26 mouse cellular contexts compared by ENCODE assay signal in genomic region chr8:72144345-72144975, GRCm38 (mm10). TPM values are rescaled to one million over a fixed set of nuclear protein-coding genes. Genes with fewer than 3 reads are reported as not detected.
A peak's percentile ranks its signal among the peaks of the same experiment; 100 is the strongest.
DNase-seq lines count a peak whose midpoint lies in the region; ATAC-seq and TF ChIP-seq lines count a peak whose summit lies in the region.
"Had no signal": no experiment of that assay in that cellular context is flagged by ENCODE, and none has a peak within 500 bp of the region (broad histone marks: within the 10 kb centered on the region; RNA-seq: fewer than 3 reads in every experiment).

No protein-coding gene starts in this region.

- no peaks in the 10 kb centered on the region for H3K4me1 ChIP-seq in forebrain, embryonic 11.5 days (replicated peaks; ENCODE audit: control insufficient read depth, insufficient read depth, low read length)
- no peaks in the 10 kb centered on the region for H3K4me1 ChIP-seq in forebrain, embryonic 10.5 days
- H3K4me1 ChIP-seq in midbrain, embryonic 11.5 days (ENCODE audit: control insufficient read depth, insufficient read depth, low read length), result no peaks in the 10 kb centered on the region
- H3K4me1 ChIP-seq in midbrain, embryonic 13.5 days (replicated peaks), result no peaks in the 10 kb centered on the region
- H3K4me1 ChIP-seq in forebrain, postnatal 0 days (ENCODE audit: insufficient read depth), result no peaks in the 10 kb centered on the region
- H3K4me1 ChIP-seq: hindbrain, embryonic 10.5 days; neural tube, embryonic 12.5 days had no signal

- no peaks in the 10 kb centered on the region for H3K9me3 ChIP-seq in forebrain, embryonic 11.5 days (ENCODE audit: control insufficient read depth, low read length)
- no peaks in the 10 kb centered on the region for H3K9me3 ChIP-seq in forebrain, embryonic 10.5 days
- H3K9me3 ChIP-seq in midbrain, embryonic 11.5 days (ENCODE audit: control insufficient read depth, low read length), result no peaks in the 10 kb centered on the region
- H3K9me3 ChIP-seq in midbrain, embryonic 13.5 days, result no peaks in the 10 kb centered on the region
- no peaks in the 10 kb centered on the region for H3K9me3 ChIP-seq in forebrain, postnatal 0 days (ENCODE audit: low read length)
- H3K9me3 ChIP-seq: hindbrain, embryonic 10.5 days; neural tube, embryonic 12.5 days had no signal

- H3K27ac ChIP-seq in forebrain, embryonic 11.5 days (ENCODE audit: low read depth, low read length), result no peak overlapping the region
- H3K27ac ChIP-seq in forebrain, embryonic 10.5 days, result no peak overlapping the region
- no peak overlapping the region for H3K27ac ChIP-seq in midbrain, embryonic 11.5 days (ENCODE audit: low read depth, low read length)
- H3K27ac ChIP-seq in midbrain, embryonic 13.5 days, result no peak overlapping the region
- peak overlapping the region; percentile 73 for H3K27ac ChIP-seq in macrophage
- H3K27ac ChIP-seq in forebrain, postnatal 0 days (ENCODE audit: low read depth, low read length), result no peak overlapping the region
- H3K27ac ChIP-seq: hindbrain, embryonic 10.5 days; neural tube, embryonic 12.5 days had no signal

- no peak for ATAC-seq in forebrain, embryonic 11.5 days (replicated peaks; ENCODE audit: low FRiP score)
- ATAC-seq in midbrain, embryonic 11.5 days (ENCODE audit: low FRiP score), result no peak
- ATAC-seq in midbrain, embryonic 13.5 days, result no peak
- no peak for ATAC-seq in forebrain, postnatal 0 days
- ATAC-seq: activated CD4-positive, CD25-positive, alpha-beta regulatory T cell, adult 4 months; Patski had no signal

- H3K9ac ChIP-seq in forebrain, embryonic 11.5 days (ENCODE audit: low read length), result no peak overlapping the region
- no peak overlapping the region for H3K9ac ChIP-seq in midbrain, embryonic 11.5 days (ENCODE audit: low read length)
- no peak overlapping the region for H3K9ac ChIP-seq in midbrain, embryonic 13.5 days (replicated peaks)
- H3K9ac ChIP-seq in forebrain, postnatal 0 days, result no peak overlapping the region
- H3K9ac ChIP-seq: neural tube, embryonic 12.5 days had no signal

- WGBS in forebrain, embryonic 11.5 days, result 88% methylated on average over 5 of the region's 5 CpGs
- WGBS in forebrain, embryonic 10.5 days, result 92% methylated on average over 5 of the region's 5 CpGs
- 91% methylated on average over 5 of the region's 5 CpGs for WGBS in midbrain, embryonic 11.5 days
- 90% methylated on average over 5 of the region's 5 CpGs for WGBS in midbrain, embryonic 13.5 days
- 54% methylated on average over 5 of the region's 5 CpGs for WGBS in macrophage (ENCODE audit: missing documents)
- 88% methylated on average over 5 of the region's 5 CpGs for WGBS in forebrain, postnatal 0 days

- peaks cover 15% of the 10 kb centered on the region; the same call in 1 of the 2 replicates for H3K36me3 ChIP-seq in forebrain, embryonic 11.5 days (ENCODE audit: control insufficient read depth, insufficient read depth, low read length)
- H3K36me3 ChIP-seq in forebrain, embryonic 10.5 days (replicated peaks), result peaks cover 97% of the 10 kb centered on the region
- H3K36me3 ChIP-seq in midbrain, embryonic 11.5 days (ENCODE audit: control insufficient read depth, insufficient read depth, low read length), result peaks cover 28% of the 10 kb centered on the region
- H3K36me3 ChIP-seq in midbrain, embryonic 13.5 days, result peaks cover 92% of the 10 kb centered on the region
- peaks cover 80% of the 10 kb centered on the region for H3K36me3 ChIP-seq in macrophage (ENCODE audit: inconsistent target)
- H3K36me3 ChIP-seq in forebrain, postnatal 0 days (ENCODE audit: insufficient read depth), result peaks cover 74% of the 10 kb centered on the region

- no peak overlapping the region for H3K4me2 ChIP-seq in forebrain, embryonic 11.5 days (ENCODE audit: low read depth, low read length, severe bottlenecking)
- no peak overlapping the region for H3K4me2 ChIP-seq in midbrain, embryonic 11.5 days
- H3K4me2 ChIP-seq in midbrain, embryonic 13.5 days (replicated peaks), result no peak overlapping the region
- H3K4me2 ChIP-seq in forebrain, postnatal 0 days (ENCODE audit: low read depth), result no peak overlapping the region
- H3K4me2 ChIP-seq: heart, embryonic 11.5 days; neural tube, embryonic 12.5 days had no signal

- peak; percentile 35 for DNase-seq in forebrain, embryonic 11.5 days (ENCODE audit: low spot score)
- no peak for DNase-seq in forebrain, embryonic 10.5 days (ENCODE audit: extremely low spot score, low spot score)
- peak; percentile 49 for DNase-seq in midbrain, embryonic 11.5 days (ENCODE audit: low spot score, missing footprints)
- DNase-seq in cerebellum, adult 11 months, result no peak
- DNase-seq in frontal cortex, postnatal 36 days (ENCODE audit: low spot score in 2 of 2), result no peak
- no peak for DNase-seq in forebrain, postnatal 0 days
- DNase-seq: adrenal gland, postnatal 25 days; cerebellum, postnatal 36 days; gastrocnemius, postnatal 10 days; lung, adult 2 months; right cerebral cortex, postnatal 25 days; thymus, postnatal 25 days had no signal

- H3K4me3 ChIP-seq in forebrain, embryonic 11.5 days (ENCODE audit: low read depth, low read length), result no peak overlapping the region
- H3K4me3 ChIP-seq in forebrain, embryonic 10.5 days, result no peak overlapping the region
- no peak overlapping the region for H3K4me3 ChIP-seq in midbrain, embryonic 11.5 days (ENCODE audit: low read depth, low read length)
- no peak overlapping the region for H3K4me3 ChIP-seq in midbrain, embryonic 13.5 days (replicated peaks)
- no peak overlapping the region for H3K4me3 ChIP-seq in macrophage (ENCODE audit: inconsistent target)
- H3K4me3 ChIP-seq in forebrain, postnatal 0 days (ENCODE audit: low read depth, low read length), result no peak overlapping the region
- H3K4me3 ChIP-seq: hindbrain, embryonic 10.5 days; neural tube, embryonic 12.5 days had no signal

- peaks cover 84% of the 10 kb centered on the region for H3K79me2 ChIP-seq in macrophage (ENCODE audit: inconsistent target)

- TF ChIP-seq CTCF in forebrain, postnatal 0 days (IDR thresholded peaks at IDR 0.05; ENCODE audit: low read depth), result no peak

- no peaks in the 10 kb centered on the region for H3K27me3 ChIP-seq in forebrain, embryonic 11.5 days (ENCODE audit: control insufficient read depth, insufficient read depth, low read length)
- no peaks in the 10 kb centered on the region for H3K27me3 ChIP-seq in forebrain, embryonic 10.5 days (ENCODE audit: poor library complexity, severe bottlenecking)
- no peaks in the 10 kb centered on the region for H3K27me3 ChIP-seq in midbrain, embryonic 11.5 days (ENCODE audit: control insufficient read depth, insufficient read depth, low read length)
- no peaks in the 10 kb centered on the region for H3K27me3 ChIP-seq in midbrain, embryonic 13.5 days
- H3K27me3 ChIP-seq in forebrain, postnatal 0 days (ENCODE audit: insufficient read depth, low read length), result no peaks in the 10 kb centered on the region
- H3K27me3 ChIP-seq: neural tube, embryonic 12.5 days; Patski had no signal

RNA-seq across cellular contexts. Expression of gene Tpm4, which starts 9.7 kb away (rescaled TPM):
- polyA plus RNA-seq in forebrain, embryonic 11.5 days (2014; fragmentation: Nextera tagmentation; extraction: Ambion mirVana), result 539 and 557 TPM in 2 replicates
- polyA plus RNA-seq in forebrain, embryonic 10.5 days (2016; fragmentation: Nextera tagmentation; extraction: Ambion mirVana), result 634 and 649 TPM in 2 replicates
- 548 and 589 TPM in 2 replicates for polyA plus RNA-seq in midbrain, embryonic 11.5 days (2014; fragmentation: Nextera tagmentation; extraction: Ambion mirVana)
- polyA plus RNA-seq in midbrain, embryonic 13.5 days (2015; fragmentation: Nextera tagmentation; extraction: Ambion mirVana), result 239 and 247 TPM in 2 replicates
- 100 to 1,000 TPM in 11 of 26 experiments, 10 to 100 TPM in 15; 26.6 to 355 (median 78.7) TPM for total RNA-seq in macrophage (2018; cell fraction: chromatin; rRNA removed)
- total RNA-seq in macrophage (2018; cell fraction: cytosol; rRNA removed), result 100 to 1,000 TPM in 25 of 26 experiments, 10 to 100 TPM in 1; 96.9 to 415 (median 181) TPM
- total RNA-seq in macrophage (2018; cell fraction: nucleus; rRNA removed), result 100 to 1,000 TPM in 15 of 26 experiments, 10 to 100 TPM in 11; 63.2 to 384 (median 112) TPM
- 152 to 252 TPM (median 227 TPM) in 3 replicates for polyA plus RNA-seq in macrophage (2018)
- 139 and 141 TPM in 2 replicates for total RNA-seq in forebrain, postnatal 0 days (2014; rRNA removed)
- 118 and 120 TPM in 2 replicates for polyA plus RNA-seq in forebrain, postnatal 0 days (2015; fragmentation: Nextera tagmentation; extraction: Ambion mirVana)

RNA-seq across cellular contexts. Expression of gene Rab8a, which starts 16.5 kb away (rescaled TPM):
- polyA plus RNA-seq in forebrain, embryonic 11.5 days (2014; fragmentation: Nextera tagmentation; extraction: Ambion mirVana), result 90.5 and 110 TPM in 2 replicates
- 138 and 144 TPM in 2 replicates for polyA plus RNA-seq in forebrain, embryonic 10.5 days (2016; fragmentation: Nextera tagmentation; extraction: Ambion mirVana)
- 103 and 107 TPM in 2 replicates for polyA plus RNA-seq in midbrain, embryonic 11.5 days (2014; fragmentation: Nextera tagmentation; extraction: Ambion mirVana)
- 104 and 107 TPM in 2 replicates for polyA plus RNA-seq in midbrain, embryonic 13.5 days (2015; fragmentation: Nextera tagmentation; extraction: Ambion mirVana)
- 10 to 100 TPM; 25.2 to 91.2 (median 49.4) TPM for total RNA-seq in macrophage (2018; cell fraction: chromatin; rRNA removed)
- 100 to 1,000 TPM in 20 of 26 experiments, 10 to 100 TPM in 6; 84.0 to 178 (median 122) TPM for total RNA-seq in macrophage (2018; cell fraction: cytosol; rRNA removed)
- total RNA-seq in macrophage (2018; cell fraction: nucleus; rRNA removed), result 10 to 100 TPM; 26.0 to 87.1 (median 45.7) TPM
- 103 to 457 TPM (median 106 TPM) in 3 replicates for polyA plus RNA-seq in macrophage (2018)
- 35.7 and 39.1 TPM in 2 replicates for total RNA-seq in forebrain, postnatal 0 days (2014; rRNA removed)
- polyA plus RNA-seq in forebrain, postnatal 0 days (2015; fragmentation: Nextera tagmentation; extraction: Ambion mirVana), result 74.2 and 85.0 TPM in 2 replicates

RNA-seq across cellular contexts. Expression of gene Olfr374, which starts 37.6 kb away (rescaled TPM):
- polyA plus RNA-seq in forebrain, embryonic 11.5 days (2014; fragmentation: Nextera tagmentation; extraction: Ambion mirVana), result not detected in 2 replicates
- polyA plus RNA-seq in forebrain, embryonic 10.5 days (2016; fragmentation: Nextera tagmentation; extraction: Ambion mirVana), result not detected in 2 replicates
- not detected in 2 replicates for polyA plus RNA-seq in midbrain, embryonic 11.5 days (2014; fragmentation: Nextera tagmentation; extraction: Ambion mirVana)
- not detected in 2 replicates for polyA plus RNA-seq in midbrain, embryonic 13.5 days (2015; fragmentation: Nextera tagmentation; extraction: Ambion mirVana)
- total RNA-seq in macrophage (2018; cell fraction: chromatin; rRNA removed), result under 1 TPM in 4 of 26 experiments, not detected in 22; 0.05 to 0.57 (median 0.12) TPM
- not detected for total RNA-seq in macrophage (2018; cell fraction: cytosol; rRNA removed)
- total RNA-seq in macrophage (2018; cell fraction: nucleus; rRNA removed), result not detected
- polyA plus RNA-seq in macrophage (2018), result not detected in 3 replicates
- total RNA-seq in forebrain, postnatal 0 days (2014; rRNA removed), result not detected in 2 replicates
- not detected in 2 replicates for polyA plus RNA-seq in forebrain, postnatal 0 days (2015; fragmentation: Nextera tagmentation; extraction: Ambion mirVana)
- total RNA-seq: adrenal gland, postnatal 25 days; gastrocnemius, postnatal 10 days; layer of hippocampus, postnatal 25 days; left cerebral cortex, postnatal 14 days; liver, adult 2 months; midbrain, postnatal 0 days had no signal
- polyA plus RNA-seq: heart, embryonic 11.5 days; hindbrain, embryonic 10.5 days; kidney, embryonic 14.5 days; large intestine, adult 2 months; liver, adult 2 months; lung, adult 2 months; midbrain, postnatal 0 days; neural tube, embryonic 12.5 days had no signal

RNA-seq across cellular contexts. Expression of gene Hsh2d, which starts 45.0 kb away (rescaled TPM):
- polyA plus RNA-seq in forebrain, embryonic 11.5 days (2014; fragmentation: Nextera tagmentation; extraction: Ambion mirVana), result not detected in 2 replicates
- polyA plus RNA-seq in forebrain, embryonic 10.5 days (2016; fragmentation: Nextera tagmentation; extraction: Ambion mirVana), result 0.07 TPM in 1 of 2 replicates, not detected in the other
- polyA plus RNA-seq in midbrain, embryonic 11.5 days (2014; fragmentation: Nextera tagmentation; extraction: Ambion mirVana), result not detected in 2 replicates
- polyA plus RNA-seq in midbrain, embryonic 13.5 days (2015; fragmentation: Nextera tagmentation; extraction: Ambion mirVana), result 0.13 TPM in 1 of 2 replicates, not detected in the other
- 1 to 10 TPM in 7 of 26 experiments, under 1 TPM in 11, not detected in 8; 0.37 to 1.9 (median 0.94) TPM for total RNA-seq in macrophage (2018; cell fraction: chromatin; rRNA removed)
- 1 to 10 TPM in 12 of 26 experiments, under 1 TPM in 14; 0.09 to 4.3 (median 0.71) TPM for total RNA-seq in macrophage (2018; cell fraction: cytosol; rRNA removed)
- 1 to 10 TPM in 14 of 26 experiments, under 1 TPM in 8, not detected in 4; 0.45 to 6.1 (median 2.4) TPM for total RNA-seq in macrophage (2018; cell fraction: nucleus; rRNA removed)
- polyA plus RNA-seq in macrophage (2018), result 0.14 to 0.27 TPM (median 0.20 TPM) in 3 replicates
- total RNA-seq in forebrain, postnatal 0 days (2014; rRNA removed), result not detected in 2 replicates
- not detected in 2 replicates for polyA plus RNA-seq in forebrain, postnatal 0 days (2015; fragmentation: Nextera tagmentation; extraction: Ambion mirVana)
- total RNA-seq: adrenal gland, postnatal 25 days; gastrocnemius, postnatal 10 days; layer of hippocampus, postnatal 25 days; left cerebral cortex, postnatal 14 days had no signal
- polyA plus RNA-seq: embryonic facial prominence, embryonic 11.5 days; hindbrain, embryonic 10.5 days; kidney, embryonic 14.5 days; midbrain, postnatal 0 days; neural tube, embryonic 12.5 days had no signal

Comparison
In these comparisons a context has a peak if more than half of its experiments do, and no peak if none do; other contexts are left out.
1. DNase-seq: peak in forebrain, embryonic 11.5 days (single experiment) and midbrain, embryonic 11.5 days (single experiment); none in forebrain, embryonic 10.5 days (single experiment), cerebellum, adult 11 months (single experiment), frontal cortex, postnatal 36 days (0 of 2) and forebrain, postnatal 0 days (single experiment).